Mouse (Mus musculus) E14TG2a.4 (cell line): ENCODE results near the gene Iqgap2.

Experiments
- CTCF ChIP-seq: conservative IDR thresholded peaks from 2 replicates; pipeline ENCODE4 v1.5.1; 2014; ENCODE audit warnings: low read length
- NANOG ChIP-seq: IDR thresholded peaks from 2 replicates; pipeline ENCODE4 v1.6.1; 2014; ENCODE audit warnings: borderline replicate concordance, low read length, mixed read lengths

DNA sequence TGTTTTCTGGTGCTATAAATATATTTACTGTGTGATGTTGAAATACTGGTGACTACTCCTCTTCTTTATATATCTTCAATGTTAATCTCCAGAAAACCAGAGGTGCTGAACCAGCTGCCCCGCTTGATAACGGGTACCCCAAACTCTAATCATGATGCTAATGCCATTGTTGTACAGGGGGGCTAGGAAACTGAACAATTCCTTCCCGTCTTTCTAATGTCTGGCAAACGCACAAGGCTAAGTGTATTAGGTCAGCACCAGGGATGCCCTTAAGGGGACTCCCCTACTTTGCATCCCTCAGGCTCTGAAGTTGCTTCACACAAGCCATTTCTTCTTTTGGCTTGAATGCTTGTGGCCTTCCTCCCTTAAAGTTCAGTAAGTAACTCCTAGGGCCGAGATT, 212.6 kb downstream of the Iqgap2 start:
- TF ChIP-seq CTCF (no peak), NANOG (no peak)
